Mouse (Mus musculus): Measurements from ENCODE around the gene Sar1b.
"Not testable (repeated sequence)": the region's sequence is repeated elsewhere in the genome, so short reads cannot be mapped to it uniquely, and the experiment has no call there.

The Sar1b gene

DNA sequence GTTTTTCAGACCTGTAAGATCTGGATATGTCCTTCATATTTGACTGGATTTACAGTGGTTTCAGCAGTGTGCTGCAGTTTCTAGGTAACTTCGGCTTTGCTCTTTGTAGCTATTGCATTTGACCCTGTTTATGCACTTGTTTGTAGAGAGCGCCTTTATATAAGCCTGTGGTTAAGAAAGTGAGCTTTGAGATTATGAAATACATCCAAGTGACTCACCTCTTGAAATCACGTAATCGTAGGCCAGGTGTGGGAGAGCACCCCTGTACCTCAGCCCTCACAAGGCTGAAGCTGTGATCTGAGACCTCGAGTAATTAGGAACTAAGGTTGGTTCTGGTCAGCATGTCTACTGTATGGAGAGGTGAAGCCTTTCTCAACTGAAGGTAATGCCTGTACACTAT is 14.0 kb downstream of the Sar1b start:
- no peak for DNase-seq (ENCODE audit: low spot score in 2 of 2)

DNA sequence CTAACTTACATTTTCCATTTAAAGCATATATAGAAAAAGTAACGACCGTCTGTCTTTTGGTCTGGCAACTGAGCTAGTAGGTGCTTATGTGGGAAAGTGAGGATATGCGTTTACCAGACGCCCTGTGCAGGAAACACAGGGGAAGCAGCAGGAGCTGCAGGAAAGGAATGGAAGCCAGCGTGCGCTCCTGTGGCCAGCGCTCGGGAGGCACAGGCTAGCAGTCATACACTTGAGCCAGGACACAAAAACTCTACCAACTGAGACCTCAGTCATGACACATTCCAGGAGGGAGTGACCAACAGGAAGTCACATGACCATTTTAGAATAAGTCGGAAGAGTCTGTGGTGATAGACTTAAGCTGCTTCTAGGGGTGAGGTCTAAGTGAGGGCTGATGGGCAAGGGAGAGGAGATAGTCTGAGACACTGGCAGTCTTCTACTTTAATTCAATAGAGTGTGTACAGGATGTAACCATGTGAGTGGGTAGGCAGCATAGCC is 17.3 kb downstream of the Sar1b start:
- no peak for DNase-seq (ENCODE audit: low spot score in 2 of 2)

DNA sequence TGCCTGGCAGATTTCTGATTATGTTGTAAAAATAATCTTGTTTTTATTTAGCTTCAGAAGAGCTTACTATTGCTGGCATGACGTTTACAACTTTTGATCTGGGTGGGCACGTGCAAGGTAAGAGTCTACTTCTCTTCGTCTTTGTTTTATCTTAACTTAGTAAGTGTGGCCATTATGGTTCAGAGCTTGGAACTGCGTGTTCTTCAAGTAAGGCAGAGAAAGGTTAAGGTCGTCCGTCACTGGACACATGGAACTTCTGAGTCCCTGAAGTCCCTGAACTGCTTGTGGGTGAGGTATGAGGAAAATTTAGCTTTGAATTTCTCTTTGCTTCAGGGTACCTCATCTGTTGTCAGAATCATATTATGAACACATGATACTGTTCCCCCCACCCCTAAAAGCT is 19.2 kb downstream of the Sar1b start:
- no peak for DNase-seq (ENCODE audit: low spot score in 2 of 2)

DNA sequence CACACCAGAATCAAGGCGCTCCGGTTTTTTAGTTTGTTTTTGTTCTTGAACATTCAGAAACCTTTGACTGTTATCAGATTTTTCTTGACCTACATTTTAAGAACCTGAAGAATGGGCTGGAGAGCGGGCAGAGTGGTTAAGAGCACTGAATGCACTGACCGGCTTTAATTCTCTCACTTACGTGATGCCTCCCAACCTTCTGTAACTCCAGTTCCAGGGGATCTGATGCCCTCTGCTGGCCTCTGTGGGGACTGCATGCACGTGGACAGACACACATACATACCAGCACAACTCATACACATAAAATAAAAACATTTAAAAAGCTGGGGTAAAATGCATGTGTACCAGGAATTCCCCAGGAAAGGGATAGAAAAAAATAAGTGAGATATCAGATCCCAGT is 22.4 kb downstream of the Sar1b start:
- DNase-seq (ENCODE audit: low spot score in 2 of 2) = no peak

GRCm38 (mm10) chr11:51789735-51790134 is 26.2 kb downstream of the Sar1b start:
- not testable (repeated sequence) for DNase-seq (ENCODE audit: low spot score in 2 of 2)

DNA sequence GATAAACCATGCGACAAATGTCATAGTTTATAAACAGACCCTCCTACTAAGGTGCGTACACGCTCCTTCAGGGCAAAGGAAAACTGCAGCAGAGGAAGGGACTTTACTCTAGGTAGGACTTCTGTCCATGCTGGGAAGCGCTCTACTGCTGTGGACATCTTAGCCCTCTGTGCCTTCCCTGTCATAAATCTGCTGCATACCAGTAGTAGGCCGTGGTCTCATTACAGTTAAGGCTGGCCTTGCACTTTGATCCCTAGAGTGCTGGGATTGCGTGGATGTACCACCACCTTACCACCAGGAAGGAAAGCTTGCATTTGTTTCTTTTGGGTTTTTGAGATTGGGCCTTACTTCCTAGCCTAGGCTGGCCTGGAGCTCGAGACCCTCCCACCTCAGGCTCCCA is 27.2 kb downstream of the Sar1b start:
- no peak for DNase-seq (ENCODE audit: low spot score in 2 of 2)

DNA sequence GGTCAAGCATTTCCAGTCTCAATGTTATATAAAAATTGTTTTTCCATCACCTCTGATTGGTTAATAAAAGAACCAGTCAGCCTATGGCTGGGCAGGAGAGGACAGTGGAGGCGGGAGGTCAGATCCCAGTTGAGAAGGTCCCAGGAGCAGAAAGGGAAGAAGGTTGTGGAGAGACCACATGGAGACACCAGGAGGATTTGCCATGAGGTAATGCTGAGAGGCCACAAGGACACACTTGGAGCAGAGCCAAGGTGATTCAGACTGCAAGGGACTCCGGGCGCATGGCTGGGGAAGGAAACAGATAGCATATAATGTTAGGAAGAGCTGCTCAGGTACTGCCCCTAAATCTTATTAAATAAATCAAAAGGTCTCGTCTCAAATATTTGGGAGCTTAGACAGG is 32.8 kb downstream of the Sar1b start:
- DNase-seq (ENCODE audit: low spot score in 2 of 2) = no peak

- peak in 1 of 2 experiments; percentile 58 for DNase-seq (ENCODE audit: low spot score in 2 of 2)
These were observed 37.3 kb downstream of the Sar1b start for GRCm38 (mm10) chr11:51800634-51801325.

GRCm38 (mm10) chr11:51805221-51805981 is 41.9 kb downstream of the Sar1b start:
- DNase-seq (ENCODE audit: low spot score in 2 of 2) = peak; percentile 53 to 69

DNA sequence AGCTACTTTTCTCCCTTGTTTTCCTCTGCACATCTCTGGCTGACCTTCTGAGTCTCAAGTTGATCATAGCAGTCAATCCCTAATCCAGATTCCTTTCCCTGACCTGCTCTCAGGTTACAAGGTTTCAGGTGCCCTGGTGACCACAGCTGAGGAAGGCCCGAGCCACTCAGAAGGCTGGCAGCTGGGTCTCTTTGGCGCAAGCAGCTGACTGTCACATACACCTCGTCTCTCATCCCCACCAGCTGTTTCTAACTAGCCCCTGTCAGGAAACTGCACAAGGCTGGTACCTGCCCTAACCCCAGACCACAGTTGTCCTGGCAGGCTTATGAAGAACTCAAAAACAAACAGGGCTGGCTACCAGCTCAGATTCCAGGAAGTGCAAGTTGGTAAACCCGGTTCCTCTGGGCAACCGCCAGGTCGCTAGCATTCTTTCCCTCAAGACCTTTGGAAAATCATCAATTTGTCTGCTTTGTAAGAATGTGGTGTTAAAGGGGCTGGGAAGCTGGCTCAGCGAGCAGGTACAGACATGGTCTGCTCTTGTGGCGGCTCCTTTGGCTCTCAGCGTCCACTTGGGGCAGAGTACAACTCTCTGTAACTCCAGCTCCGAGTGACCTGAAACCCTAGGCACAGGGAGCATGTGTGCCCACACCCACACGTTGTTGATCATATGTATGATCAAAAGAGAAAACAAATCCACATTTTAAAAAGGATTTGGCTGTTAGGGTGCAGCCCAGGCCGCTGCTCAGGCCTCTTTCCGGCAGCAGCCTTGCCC is 43.8 kb downstream of the Sar1b start:
- no peak for DNase-seq (ENCODE audit: low spot score in 2 of 2)

GRCm38 (mm10) chr11:51809632-51810224 is 46.2 kb downstream of the Sar1b start:
- no peak for DNase-seq (ENCODE audit: low spot score in 2 of 2)

- DNase-seq (ENCODE audit: low spot score in 2 of 2) = no peak
These were observed 47.7 kb downstream of the Sar1b start for GRCm38 (mm10) chr11:51811230-51811629.

- no peak for DNase-seq (ENCODE audit: low spot score in 2 of 2)
These were observed 48.6 kb downstream of the Sar1b start for GRCm38 (mm10) chr11:51812022-51812546.

DNA sequence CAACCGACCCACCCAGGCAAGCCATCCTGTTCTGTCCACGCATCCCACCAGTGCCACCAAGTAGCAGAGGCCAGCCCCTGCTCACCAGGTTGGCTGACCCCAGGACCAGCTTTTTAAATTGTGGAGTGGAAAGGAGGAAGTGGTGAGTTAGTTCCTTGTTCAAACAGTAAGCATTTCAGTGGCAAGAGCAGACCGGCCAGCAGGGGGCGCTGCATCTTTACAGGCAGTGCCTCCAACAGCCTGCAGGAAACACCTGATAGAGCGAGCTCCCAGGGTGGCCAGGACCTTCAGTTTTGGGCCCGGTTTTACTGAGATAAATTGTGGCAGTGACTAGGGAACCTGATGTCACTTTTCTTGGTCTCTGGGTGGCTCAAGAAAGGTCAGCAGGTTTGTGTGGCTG is 54.3 kb downstream of the Sar1b start:
- peak; percentile 71 to 81 for DNase-seq (ENCODE audit: low spot score in 2 of 2)

GRCm38 (mm10) chr11:51818837-51819236 is 55.4 kb downstream of the Sar1b start:
- no peak for DNase-seq (ENCODE audit: low spot score in 2 of 2)

GRCm38 (mm10) chr11:51819964-51820363 is 56.5 kb downstream of the Sar1b start:
- DNase-seq (ENCODE audit: low spot score in 2 of 2) = no peak

GRCm38 (mm10) chr11:51820861-51821260 is 57.4 kb downstream of the Sar1b start:
- peak; percentile 41 to 49 for DNase-seq (ENCODE audit: low spot score in 2 of 2)

DNA sequence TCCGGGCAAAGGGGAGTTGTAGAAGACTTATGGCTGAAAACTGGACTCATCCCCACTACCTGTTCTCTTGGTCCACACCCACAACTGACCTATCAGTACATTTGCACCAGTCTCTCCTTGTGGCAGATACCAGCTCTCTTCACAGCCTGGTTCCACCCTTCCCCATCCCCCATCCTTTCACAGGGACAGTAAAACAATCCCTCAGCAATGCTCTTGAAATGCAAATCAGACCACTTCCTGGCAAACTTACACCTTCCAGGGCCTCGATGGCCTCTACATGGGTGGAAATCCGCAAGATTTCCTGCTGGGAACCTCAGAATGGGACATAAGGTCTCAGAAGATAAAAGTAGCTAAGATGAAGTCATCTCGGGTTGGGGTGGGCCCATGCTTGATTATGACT is 59.2 kb downstream of the Sar1b start:
- DNase-seq (ENCODE audit: low spot score in 2 of 2) = no peak

DNA sequence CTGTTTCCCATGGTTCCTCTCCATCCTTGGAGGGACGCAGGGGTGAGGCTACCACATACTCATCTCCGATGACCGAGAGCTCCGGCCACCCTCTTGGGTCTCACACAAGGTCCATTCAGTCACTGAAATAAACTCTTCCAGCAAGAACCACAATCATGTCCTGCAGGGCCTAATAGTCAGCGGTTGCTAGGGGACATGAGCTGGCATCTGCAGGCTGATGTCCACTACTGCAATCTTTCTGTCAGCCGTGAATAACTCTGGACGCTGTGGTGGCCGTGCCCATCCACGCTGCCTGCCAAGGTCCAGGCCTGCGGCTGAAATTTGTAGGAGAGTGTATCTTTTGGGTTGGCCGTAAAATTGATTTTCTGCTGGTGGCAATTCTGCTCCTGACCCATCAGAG is 59.8 kb downstream of the Sar1b start:
- DNase-seq (ENCODE audit: low spot score in 2 of 2) = no peak

- DNase-seq (ENCODE audit: low spot score in 2 of 2) = no peak
These were observed 60.7 kb downstream of the Sar1b start for GRCm38 (mm10) chr11:51823963-51824753.

- DNase-seq (ENCODE audit: low spot score in 2 of 2) = no peak
These were observed 61.5 kb downstream of the Sar1b start for GRCm38 (mm10) chr11:51824867-51825424.

Data from right cerebral cortex, postnatal 36 days (tissue).